Mouse (Mus musculus) natural killer cell, adult 2 months (primary cell): ENCODE measurements around the gene Nipal4.

Experiments used
- DNase-seq, 2 experiments: peaks; one replicate each; pipeline ENCODE4 v3.0.0; 2022; ENCODE audit warnings: low spot score in 2 of 2

Gene Nipal4

GRCm38 (mm10) chr11:46115411-46116173 is 50.7 kb downstream of the Nipal4 start:
- DNase-seq, result no peak

- no peak for DNase-seq
Observed at GRCm38 (mm10) chr11:46115011-46115410, 51.3 kb downstream of the Nipal4 start.

GRCm38 (mm10) chr11:46114221-46114620 is 52.1 kb downstream of the Nipal4 start:
- DNase-seq, result no peak

GRCm38 (mm10) chr11:46113211-46113610 is 53.1 kb downstream of the Nipal4 start:
- no peak for DNase-seq

GRCm38 (mm10) chr11:46110945-46111287 is 55.4 kb downstream of the Nipal4 start:
- DNase-seq, result no peak

DNA sequence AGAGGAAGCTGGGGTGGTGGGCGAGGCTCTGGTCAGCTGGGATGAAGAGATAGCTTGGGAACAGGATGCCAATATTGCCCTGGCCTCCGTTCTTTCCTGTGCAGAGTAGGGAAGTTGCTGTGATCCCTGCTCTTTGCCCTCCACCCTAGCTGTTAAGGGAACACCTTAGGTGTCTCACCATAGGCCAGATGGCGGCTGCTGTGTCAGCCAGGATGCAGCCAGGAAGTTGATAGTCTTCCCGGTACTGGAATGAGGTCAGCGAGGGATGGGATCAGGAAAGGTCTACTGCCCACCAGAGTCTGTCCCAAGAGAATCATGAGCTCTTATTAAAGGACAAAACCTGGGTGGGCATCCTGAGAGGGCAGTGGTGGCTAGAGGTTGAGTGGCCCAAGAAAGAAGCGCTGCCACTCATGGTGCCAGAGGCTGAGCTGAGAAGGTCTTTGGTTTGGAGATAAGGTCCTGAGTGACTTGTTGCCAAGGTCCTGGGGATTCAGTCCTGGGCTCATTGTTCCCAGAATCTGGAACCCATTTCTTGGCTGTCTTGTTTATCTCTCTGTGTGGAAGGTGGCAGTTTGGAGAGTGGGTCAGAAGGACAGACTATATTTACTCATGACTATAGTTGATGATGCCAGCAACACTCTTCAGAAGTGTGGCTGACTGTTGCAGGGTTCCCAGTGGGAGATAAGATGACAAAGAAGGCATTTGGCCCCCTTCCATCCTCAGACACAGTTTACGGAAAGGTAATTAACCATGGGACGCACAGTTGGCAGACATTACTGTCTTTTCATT is 56.0 kb downstream of the Nipal4 start:
- no peak for DNase-seq

- DNase-seq, result no peak
Observed at GRCm38 (mm10) chr11:46109206-46109605, 57.1 kb downstream of the Nipal4 start.

- no peak for DNase-seq
Observed at GRCm38 (mm10) chr11:46107046-46107445, 59.3 kb downstream of the Nipal4 start.

GRCm38 (mm10) chr11:46102107-46102506 is 64.2 kb downstream of the Nipal4 start:
- DNase-seq, result no peak
